Mouse (Mus musculus) monocyte, adult 5-6 weeks (primary cell): ENCODE results near the gene Tcf21. TPM values are rescaled to one million over a fixed set of nuclear protein-coding genes. Genes with fewer than 3 reads are reported as not detected.

Experiments
- ATAC-seq: fragments of 153-309, 156-312 bp; replicated peaks from 2 replicates; pipeline ENCODE4 v1.8.0; 2017; ENCODE audit warnings: mild to moderate bottlenecking; ENCODE audit not compliant: low TSS enrichment, insufficient number of reproducible peaks, severe bottlenecking, poor library complexity, low FRiP score
- total RNA-seq: library from RNA; stranded (forward); fragments of 200-1000, 200-491, 200-594 nt; gene quantifications from 3 replicates; pipeline ENCODE4 v1.2.3, GENCODE M21; 2017

Gene Tcf21
- total RNA-seq, 1 experiment from 2014 or later, result not detected

- ATAC-seq, result no peak
These were observed 2.4 kb downstream of the Tcf21 start for GRCm38 (mm10) chr10:22817561-22817960.

- no peak for ATAC-seq
These were observed 3.7 kb downstream of the Tcf21 start for GRCm38 (mm10) chr10:22816237-22816762.

GRCm38 (mm10) chr10:22815461-22816236 lies 4.3 kb downstream of the Tcf21 start:
- ATAC-seq, result no peak

- ATAC-seq, result no peak
These were observed 5.2 kb downstream of the Tcf21 start for GRCm38 (mm10) chr10:22814771-22815170.

GRCm38 (mm10) chr10:22814294-22814693 lies 5.7 kb downstream of the Tcf21 start:
- ATAC-seq, result no peak

- ATAC-seq, result no peak
These were observed 6.5 kb downstream of the Tcf21 start for GRCm38 (mm10) chr10:22813317-22813960.

GRCm38 (mm10) chr10:22811921-22812320 lies 8.1 kb downstream of the Tcf21 start:
- no peak for ATAC-seq

- no peak for ATAC-seq
These were observed 37.3 kb downstream of the Tcf21 start for GRCm38 (mm10) chr10:22782684-22783083.

- ATAC-seq, result no peak
These were observed 38.5 kb downstream of the Tcf21 start for GRCm38 (mm10) chr10:22781466-22781865.

- ATAC-seq, result no peak
These were observed 42.0 kb downstream of the Tcf21 start for GRCm38 (mm10) chr10:22777939-22778338.

GRCm38 (mm10) chr10:22776007-22776698 lies 43.8 kb downstream of the Tcf21 start:
- ATAC-seq, result no peak

GRCm38 (mm10) chr10:22775456-22775855 lies 44.5 kb downstream of the Tcf21 start:
- ATAC-seq, result no peak

GRCm38 (mm10) chr10:22774626-22775025 lies 45.3 kb downstream of the Tcf21 start:
- no peak for ATAC-seq

Other genes starting within 250 kb of the Tcf21 start
- gene Slc2a12, start 175.2 kb downstream of the Tcf21 start, total RNA-seq, result 0.11 to 0.76 TPM in 2 of 3 replicates, not detected in the other
- 68.4 to 92.5 TPM (median 74.4 TPM) in 3 replicates for gene Tbpl1, start 88.2 kb downstream of the Tcf21 start, total RNA-seq